Mouse (Mus musculus): Measurements from ENCODE around the gene Gm38392. TPM values are rescaled to one million over a fixed set of nuclear protein-coding genes. Genes with fewer than 3 reads are reported as not detected.
A peak's percentile ranks its signal among the peaks of the same experiment; 100 is the strongest.
"Not testable (repeated sequence)": the region's sequence is repeated elsewhere in the genome, so short reads cannot be mapped to it uniquely, and the experiment has no call there.

The Gm38392 gene
- total RNA-seq, 2 experiments from 2014 or later = not detected

DNA sequence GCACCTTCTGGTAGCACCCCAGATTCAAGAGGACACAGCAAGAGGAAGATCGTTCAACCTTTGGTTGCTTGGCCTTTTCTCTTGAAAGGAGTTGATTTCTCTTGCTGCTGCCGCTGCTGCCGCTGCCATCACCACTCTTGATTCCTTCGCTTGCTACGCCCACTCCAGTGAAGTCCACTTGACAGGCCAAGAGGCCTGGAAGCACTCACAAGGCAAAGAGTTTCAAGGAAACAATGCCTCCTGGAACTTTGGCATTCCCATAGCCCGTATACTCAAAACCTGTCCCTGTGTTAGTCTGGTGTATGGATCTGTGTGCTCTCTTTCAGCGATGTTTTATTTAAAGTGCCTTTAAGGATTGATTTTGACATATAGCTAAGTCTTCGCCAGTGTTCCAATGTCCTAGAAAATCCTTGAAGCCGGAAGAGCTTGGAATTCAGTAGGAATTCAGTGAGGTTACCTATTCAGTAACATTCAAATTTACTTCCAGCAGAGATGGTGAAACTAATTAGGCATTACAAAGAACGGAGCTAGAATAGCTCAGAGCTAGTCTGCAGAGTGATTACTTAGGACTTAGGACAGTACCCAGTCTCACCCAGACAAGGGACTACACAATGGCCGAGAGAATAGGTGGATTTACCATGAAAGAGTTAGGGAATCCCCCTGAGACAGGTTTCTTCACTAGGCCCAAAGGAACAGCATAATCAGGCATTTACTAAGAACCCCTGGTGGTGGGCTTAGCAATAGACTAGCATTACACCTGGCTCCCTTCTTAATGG is 5.7 kb downstream of the Gm38392 start:
- not testable (repeated sequence) for ATAC-seq (replicated peaks; ENCODE audit: low FRiP score, low TSS enrichment, poor library complexity, severe bottlenecking)

DNA sequence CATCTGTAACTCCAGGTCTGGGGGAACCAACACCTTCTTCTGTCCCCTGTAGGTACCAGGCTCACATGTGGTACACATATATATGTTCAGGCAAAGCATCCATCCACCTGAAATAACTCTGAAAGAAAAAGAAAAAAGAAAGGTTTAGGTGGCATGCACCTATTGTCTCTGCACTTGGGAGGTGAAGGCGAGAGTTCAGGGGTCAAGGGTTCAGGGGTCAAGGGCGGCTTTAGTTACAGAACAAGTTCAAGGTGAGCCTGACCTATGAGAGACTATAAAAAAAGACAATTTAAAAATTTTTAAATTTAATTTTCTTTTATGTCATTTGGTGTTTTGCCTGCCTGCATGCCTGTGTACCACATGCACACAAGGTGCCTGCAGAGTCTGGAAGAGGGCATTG is 7.0 kb downstream of the Gm38392 start:
- ATAC-seq (replicated peaks; ENCODE audit: low FRiP score, low TSS enrichment, poor library complexity, severe bottlenecking) = no peak

DNA sequence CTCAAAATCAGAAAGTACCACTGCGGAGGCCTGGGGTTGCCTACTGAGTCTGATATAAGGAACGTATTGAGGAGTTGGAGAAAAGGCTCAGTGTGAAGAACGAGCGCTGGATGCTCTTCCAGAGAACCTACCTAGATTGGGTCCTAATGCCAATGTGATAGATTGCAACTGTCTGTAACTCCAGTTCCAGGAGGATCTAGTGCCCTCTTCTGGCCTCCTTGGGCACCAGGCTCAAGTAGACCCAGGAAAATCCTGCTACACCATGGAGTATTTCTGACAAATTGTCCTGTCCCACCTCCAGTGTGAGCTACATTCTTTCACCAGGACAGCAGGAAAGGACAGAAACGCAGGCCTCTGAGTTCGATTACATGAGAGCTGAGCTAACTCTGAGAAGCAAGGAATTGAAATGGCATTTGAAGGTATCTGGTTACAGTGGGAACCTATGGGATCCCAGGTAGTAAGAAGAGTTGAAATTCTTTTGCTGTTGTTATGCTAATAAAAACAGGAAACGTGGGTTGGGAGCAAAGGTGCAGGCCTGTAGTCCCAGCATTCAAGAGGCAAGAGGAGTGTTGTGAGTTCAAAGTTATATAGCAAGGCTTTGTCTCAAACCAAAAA is 10.4 kb downstream of the Gm38392 start:
- ATAC-seq (replicated peaks; ENCODE audit: low FRiP score, low TSS enrichment, poor library complexity, severe bottlenecking) = no peak

DNA sequence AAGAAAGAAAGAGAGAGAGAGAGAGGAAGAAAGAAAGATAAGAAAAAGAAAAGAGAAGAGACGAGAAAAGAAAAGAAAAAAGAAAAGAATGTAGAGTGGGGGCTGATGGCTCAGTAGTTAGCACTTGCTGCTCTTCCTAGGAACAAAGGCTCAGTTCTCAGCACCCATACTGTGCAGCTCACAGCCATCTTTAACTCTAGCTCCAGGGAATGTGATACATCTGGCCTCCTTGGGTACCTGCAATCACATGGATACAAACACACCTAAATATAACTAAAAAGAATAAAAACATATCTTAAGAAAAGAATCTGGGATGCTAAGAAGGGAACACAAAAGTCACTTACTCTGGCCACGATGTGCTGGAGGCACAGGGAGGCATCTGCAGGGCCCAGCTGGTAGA is 10.9 kb downstream of the Gm38392 start:
- ATAC-seq (replicated peaks; ENCODE audit: low FRiP score, low TSS enrichment, poor library complexity, severe bottlenecking) = no peak

DNA sequence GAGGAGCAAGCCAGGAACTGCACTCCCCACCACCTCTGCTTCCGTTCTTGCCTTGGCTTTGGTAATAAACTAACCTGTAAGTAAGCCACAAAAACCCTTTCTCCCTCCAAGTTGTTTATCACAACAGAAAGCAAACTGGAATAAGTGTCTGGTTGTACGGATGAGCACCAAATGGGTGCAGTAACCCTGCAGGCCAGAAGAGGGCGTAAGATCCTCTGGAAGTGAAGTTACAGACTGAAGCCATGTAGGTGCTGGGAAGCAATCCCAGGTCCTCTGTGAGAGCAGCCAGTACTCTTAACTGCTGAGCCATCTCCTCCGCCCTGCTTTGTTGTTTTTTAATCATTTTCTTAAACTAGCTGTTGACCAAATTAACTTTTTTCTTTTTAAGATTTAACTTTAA is 13.0 kb downstream of the Gm38392 start:
- no peak for ATAC-seq (replicated peaks; ENCODE audit: low FRiP score, low TSS enrichment, poor library complexity, severe bottlenecking)

DNA sequence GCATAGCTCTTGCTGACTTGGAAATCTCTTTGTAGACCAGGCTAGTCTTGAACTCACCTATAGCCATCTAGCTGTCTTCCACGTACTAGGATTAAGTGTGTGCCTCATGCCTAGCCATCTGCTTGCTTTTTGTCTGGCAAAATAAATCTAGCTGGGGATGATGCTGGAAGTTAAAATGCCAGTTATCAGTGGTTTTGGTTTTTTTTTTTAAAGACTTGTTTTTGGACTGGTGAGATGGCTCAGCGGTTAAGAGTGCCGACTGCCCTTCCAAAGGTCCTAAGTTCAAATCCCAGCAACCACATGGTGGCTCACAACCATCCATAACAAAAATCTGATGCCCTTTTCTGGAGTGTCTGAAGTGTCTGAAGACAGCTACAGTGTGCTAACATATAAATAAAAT is 15.2 kb downstream of the Gm38392 start:
- ATAC-seq (replicated peaks; ENCODE audit: low FRiP score, low TSS enrichment, poor library complexity, severe bottlenecking) = no peak

DNA sequence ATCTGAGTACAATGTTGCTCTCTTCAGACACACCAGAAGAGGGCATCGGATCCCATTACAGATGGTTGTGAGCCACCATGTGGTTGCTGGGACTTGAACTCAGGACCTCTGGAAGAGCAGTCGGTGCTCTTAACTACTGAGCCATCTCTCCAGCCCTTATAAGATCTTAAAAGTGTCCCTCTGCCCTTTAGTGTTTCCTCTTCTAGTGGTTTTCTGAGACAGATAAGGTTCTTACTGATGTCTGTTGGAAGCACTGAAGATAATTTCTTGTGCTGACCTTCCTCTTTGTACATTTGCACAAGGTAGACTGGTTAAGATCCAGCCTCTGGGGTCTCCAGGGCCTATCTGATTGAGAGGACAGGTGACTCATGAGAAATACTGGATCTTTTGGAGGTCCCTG is 15.7 kb downstream of the Gm38392 start:
- not testable (repeated sequence) for ATAC-seq (replicated peaks; ENCODE audit: low FRiP score, low TSS enrichment, poor library complexity, severe bottlenecking)

DNA sequence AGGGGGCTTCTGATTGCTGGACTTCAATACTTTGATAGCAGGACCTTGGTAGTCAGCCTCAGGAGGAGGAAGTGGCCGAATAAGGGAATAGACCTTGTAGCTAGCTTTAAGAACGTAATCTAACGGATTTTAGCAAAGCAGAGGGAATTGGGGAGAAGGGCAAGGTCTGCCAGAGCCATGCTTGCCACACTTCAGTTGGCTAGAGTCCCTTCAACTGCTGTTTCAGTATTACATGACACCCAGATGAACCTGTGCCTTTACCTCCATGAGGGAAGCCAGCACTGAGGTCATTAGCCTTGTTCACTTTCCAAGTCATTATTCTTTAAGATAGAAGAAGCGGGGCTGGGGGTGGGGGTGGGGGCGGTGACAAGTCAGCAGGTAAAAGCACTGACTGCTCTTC is 18.0 kb downstream of the Gm38392 start:
- ATAC-seq (replicated peaks; ENCODE audit: low FRiP score, low TSS enrichment, poor library complexity, severe bottlenecking) = no peak

DNA sequence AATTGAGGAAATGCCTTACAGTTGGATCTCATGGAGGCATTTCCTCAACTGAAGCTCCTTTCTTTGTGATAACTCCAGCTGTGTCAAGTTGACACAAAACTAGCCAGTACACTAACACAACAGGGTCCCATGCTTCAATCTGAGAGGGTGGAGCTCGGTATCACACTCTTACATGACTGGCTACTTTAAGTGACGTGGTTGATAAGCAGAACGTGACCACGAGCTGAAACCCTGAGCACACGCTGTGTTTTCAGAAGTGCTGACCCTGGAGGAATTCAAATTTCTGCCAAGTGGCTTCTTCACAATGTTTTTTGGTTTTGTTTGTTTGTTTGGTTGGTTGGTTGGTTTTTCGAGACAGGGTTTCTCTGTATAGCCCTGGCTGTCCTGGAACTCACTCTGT is 19.0 kb downstream of the Gm38392 start:
- ATAC-seq (replicated peaks; ENCODE audit: low FRiP score, low TSS enrichment, poor library complexity, severe bottlenecking) = not testable (repeated sequence)

DNA sequence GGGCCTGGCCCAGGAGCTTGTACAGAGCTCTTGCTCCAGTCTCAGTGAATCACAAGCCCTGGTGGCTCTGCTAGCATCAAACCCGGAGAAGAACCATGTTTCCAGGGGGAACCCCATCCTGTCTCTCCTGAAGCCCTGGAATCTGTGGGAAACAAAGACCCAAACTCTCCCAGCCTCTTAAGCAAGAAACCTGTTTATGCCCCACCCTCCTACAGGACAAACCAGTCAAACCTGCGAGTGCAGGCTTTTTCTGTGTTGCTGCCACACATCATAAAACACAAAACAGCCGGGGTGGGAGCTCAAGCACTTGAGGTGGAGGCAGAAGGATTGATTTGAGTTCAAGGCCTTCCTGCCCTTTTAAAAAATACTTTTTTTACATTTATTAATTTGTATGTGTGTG is 24.7 kb downstream of the Gm38392 start:
- no peak for ATAC-seq (replicated peaks; ENCODE audit: low FRiP score, low TSS enrichment, poor library complexity, severe bottlenecking)

DNA sequence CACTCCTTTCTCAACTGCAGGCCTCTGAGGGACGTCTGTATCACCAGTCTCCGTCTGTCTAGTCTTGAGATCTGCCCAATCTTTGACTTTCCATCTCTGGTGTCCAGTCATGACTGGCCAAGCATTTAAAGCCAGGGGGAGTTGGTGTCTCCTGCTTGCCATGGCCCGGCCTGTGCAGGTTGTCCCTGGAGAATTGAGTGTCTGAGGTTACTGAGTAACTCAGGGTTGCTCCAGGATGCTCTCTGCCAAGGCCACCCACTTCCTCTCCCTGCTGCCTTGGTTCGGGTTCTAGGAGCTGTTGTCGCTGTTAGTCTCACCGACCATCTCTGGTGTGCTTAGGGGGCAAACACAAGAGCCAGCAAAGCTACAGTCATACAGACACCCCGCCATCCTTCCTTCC is 30.6 kb downstream of the Gm38392 start:
- no peak for ATAC-seq (replicated peaks; ENCODE audit: low FRiP score, low TSS enrichment, poor library complexity, severe bottlenecking)

DNA sequence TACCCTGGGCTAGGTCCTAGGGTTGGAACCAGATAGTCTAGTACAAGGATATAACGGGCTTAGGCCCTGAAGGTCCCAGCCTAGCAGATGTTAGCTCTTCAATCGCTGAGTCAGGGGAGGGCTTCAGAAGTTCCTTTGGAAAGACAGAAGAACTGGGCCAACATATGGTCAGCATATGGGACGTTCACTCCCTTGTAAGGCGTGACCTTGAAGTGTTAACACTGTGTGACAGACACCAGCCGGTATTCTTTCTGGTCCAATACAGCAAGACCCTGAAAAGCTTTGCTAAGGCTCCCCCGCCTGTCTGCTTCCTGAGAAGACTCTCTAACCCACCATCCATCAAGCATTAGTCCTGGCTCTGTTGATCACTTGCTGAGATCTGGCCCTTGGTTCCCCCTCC is 31.1 kb downstream of the Gm38392 start:
- ATAC-seq (replicated peaks; ENCODE audit: low FRiP score, low TSS enrichment, poor library complexity, severe bottlenecking) = no peak

DNA sequence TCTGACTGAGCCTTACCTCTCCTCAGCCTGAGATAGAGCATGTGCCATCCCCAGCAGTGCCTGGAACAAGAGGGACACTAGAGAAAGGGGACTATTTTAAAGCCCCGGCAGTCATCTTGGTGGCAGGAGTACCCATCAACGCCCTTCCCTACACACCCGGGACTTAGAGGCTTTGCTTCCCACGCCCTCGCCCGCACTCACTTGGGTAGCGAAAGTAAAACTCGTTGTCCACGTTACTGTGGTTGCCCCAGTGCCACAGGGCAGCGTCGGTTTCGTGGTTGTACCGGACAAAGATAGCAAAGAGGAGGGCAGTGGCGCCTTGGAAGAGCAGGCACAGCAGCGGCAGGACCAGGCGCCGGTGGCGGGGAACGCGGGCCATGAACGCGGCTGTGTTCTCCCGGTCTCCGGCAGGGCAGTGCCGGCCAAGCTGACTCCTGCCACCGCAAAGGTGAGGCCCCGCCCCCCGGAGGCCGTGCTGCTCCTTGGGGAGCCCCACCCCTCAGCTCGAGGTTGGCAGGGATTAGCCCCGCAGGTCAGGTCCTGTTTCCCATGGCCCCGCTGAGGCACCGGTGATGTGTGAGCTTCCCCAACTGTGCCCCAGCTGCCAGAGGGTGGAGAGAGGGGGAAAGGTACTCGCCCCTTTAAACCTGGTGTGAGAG is 32.6 kb downstream of the Gm38392 start, which contains the start of gene Rhbg:
Gene Rhbg (minus strand): TSS at position 442 of the 659 bp plus-strand sequence.
- peak; percentile 65 for ATAC-seq (replicated peaks; ENCODE audit: low FRiP score, low TSS enrichment, poor library complexity, severe bottlenecking)

DNA sequence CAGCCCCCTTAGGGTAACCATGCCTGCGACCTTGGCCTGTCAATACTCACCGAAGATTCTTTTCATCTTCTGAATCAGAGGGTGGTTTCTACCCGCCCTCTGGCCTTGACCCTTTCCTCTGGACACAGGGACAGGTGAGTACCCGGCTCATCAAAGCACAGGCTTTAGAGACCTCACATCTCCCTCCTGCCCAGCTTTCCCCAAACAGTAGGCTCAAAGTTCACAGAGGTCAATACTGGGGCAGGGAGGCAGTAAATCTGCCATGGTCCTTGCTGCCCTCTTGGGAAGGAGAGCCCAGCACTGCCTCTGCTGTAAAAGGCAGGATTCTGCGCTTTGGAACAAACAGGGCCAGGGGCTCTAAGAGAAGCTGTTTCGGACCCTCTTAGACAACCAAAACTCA is 34.3 kb downstream of the Gm38392 start:
- ATAC-seq (replicated peaks; ENCODE audit: low FRiP score, low TSS enrichment, poor library complexity, severe bottlenecking) = no peak

DNA sequence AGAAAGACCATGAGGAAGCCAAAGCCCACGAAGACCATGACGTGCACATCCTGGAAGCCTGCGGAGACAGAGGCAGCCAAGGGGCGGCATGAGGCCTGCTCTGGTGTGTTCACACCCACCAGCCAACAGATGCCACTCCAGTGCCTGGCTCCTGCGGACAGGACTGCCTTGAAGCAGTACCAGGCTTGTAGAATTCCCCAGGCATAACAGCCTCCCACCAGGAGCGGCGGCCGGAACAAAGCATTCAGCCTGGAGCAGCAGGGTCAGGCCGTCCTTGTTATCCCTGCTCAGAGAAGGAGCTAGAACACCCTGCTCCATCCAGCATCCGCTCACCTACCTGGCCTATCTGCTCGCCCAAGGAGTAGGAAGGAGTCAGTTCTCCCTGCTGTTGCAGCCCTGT is 38.6 kb downstream of the Gm38392 start:
- no peak for ATAC-seq (replicated peaks; ENCODE audit: low FRiP score, low TSS enrichment, poor library complexity, severe bottlenecking)

DNA sequence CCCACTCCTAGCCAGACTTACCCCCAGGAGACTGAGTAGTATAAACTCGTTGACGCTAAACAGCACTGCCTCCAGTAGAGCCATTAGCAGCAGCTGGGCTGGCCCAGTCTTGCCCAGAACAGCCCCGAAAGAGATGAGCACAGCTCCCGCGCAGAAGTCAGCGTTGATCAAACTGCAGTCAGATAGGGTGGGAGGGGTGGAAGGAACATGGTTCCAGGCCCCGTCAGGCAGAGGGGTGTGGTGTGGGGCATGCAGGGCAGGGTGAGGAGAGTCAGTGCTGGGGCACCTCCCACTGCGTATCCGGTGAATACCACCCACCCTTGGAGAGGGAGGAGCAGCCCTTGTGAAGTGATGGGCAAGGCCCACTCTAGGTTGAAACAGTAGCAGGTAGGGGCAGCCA is 39.3 kb downstream of the Gm38392 start:
- ATAC-seq (replicated peaks; ENCODE audit: low FRiP score, low TSS enrichment, poor library complexity, severe bottlenecking) = no peak

DNA sequence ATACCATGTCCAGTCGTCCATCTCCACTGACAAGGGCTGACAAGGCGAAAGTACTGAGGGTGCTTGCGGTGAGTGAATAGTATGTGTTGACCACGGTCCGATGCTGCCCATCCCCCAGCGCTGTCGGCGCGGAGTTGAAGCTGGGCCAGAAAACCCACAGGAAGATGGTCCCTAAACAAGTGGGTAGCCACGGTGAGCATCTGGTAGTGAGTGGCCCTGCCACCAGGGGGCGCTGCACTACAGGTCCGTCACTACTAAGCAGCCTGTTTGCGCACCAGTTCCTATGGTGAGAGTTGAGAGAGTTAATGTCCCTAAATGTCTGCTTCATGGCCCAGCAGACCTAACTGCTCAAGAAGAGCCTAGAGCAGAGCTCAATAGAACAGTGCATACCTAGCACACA is 41.2 kb downstream of the Gm38392 start:
- ATAC-seq (replicated peaks; ENCODE audit: low FRiP score, low TSS enrichment, poor library complexity, severe bottlenecking) = peak; percentile 42; the same call in 1 of the 2 replicates

DNA sequence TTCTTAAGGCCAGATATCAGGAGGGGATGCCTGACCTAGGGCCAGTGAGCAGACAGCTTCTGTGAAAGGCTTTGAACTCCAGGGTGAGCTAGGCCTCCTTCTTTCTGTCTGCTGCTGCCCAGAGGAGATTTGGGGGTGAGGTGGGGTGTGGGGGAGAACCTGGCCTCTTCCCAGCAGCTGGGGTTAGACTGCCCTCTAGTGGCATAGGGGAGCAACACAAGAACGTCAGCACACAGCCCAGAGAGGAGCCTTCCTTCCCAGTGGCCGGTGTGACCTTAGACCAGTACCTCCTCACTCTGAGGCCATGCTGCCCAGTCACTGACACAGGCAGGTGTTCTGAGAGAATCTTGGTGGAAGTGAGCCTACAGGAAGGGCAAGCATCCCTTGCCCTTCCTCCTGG is 42.9 kb downstream of the Gm38392 start:
- peak; percentile 29 for ATAC-seq (replicated peaks; ENCODE audit: low FRiP score, low TSS enrichment, poor library complexity, severe bottlenecking)

DNA sequence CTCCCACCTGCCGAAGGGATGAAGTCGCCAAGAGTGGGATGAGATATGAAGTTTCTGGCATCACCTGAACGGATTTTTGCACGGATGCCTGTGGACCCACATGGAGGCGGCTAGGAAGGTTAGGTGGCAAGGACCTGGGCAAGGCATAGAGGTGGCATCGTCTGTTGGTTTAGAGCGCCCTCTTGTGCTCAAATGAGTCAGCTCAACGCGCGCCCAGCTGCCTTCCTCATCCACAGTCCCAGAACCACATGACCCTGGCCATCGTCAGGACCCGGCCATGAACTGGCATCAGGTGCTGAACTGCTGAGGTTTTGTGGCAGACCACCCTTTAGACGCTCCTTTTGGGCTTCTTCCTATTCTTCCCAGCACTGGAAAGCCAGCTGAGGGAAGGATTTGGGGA is 44.5 kb downstream of the Gm38392 start:
- peak; percentile 58 for ATAC-seq (replicated peaks; ENCODE audit: low FRiP score, low TSS enrichment, poor library complexity, severe bottlenecking)

DNA sequence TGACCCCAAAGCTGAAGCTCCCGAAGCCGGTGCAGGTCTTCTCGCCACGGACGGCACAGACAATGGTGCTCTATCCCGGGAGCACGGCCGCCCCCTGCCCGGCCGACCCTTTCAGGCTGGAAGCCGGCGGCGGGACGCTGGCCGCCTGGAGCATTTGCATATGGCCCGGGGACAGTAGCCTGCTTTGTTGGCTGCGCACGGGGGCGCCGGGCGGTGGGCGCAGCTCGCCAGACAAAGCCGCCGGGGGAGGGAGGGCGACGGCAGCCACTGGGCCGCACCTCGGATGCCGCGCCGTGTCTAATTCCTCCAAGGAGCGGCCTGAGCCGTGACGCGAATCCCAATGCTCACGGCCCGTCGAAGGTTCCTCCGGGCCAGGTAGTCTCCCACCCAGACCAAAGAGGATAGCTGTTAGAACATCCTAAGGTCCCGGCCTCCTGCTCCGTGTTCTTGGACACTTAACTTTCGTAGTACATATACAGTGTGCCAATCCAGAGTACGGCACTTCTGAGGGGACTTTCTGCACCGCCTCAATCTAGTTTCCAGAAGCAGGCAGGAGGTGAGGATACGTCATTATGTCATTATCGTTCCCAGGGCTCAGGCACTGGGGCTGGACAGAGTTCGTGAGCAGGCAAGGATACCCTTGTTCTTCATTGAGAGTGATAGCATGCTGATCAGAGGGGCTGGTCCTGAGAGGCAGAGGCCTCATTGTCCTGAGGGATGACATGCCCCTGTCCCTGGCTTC is 45.8 kb downstream of the Gm38392 start:
- no peak for ATAC-seq (replicated peaks; ENCODE audit: low FRiP score, low TSS enrichment, poor library complexity, severe bottlenecking)
